Mouse (Mus musculus): ENCODE measurements at regions not wholly inside any gene's neighbourhood (a gene's known extent, or its start where the extent isn't known, plus 50 kb on each side); places are given as distances from the start of the nearest gene placed in this dataset.

GRCm38 (mm10) chr4:114738903-114739667 lies 82.4 kb upstream of the Gm12830 start:
- Histone ChIP-seq H3K9me3 (no peaks in the 10 kb centered on the region), H3K27me3 (ENCODE audit: insufficient read depth, poor library complexity, severe bottlenecking) (no peaks in the 10 kb centered on the region; the same call in 1 of the 2 replicates), H3K4me1 (peaks cover 4% of the 10 kb centered on the region; the same call in 1 of the 2 replicates), H3K27ac (no peak overlapping the region; the same call in 1 of the 2 replicates), H3K4me3 (no peak overlapping the region), H3K36me3 (no peaks in the 10 kb centered on the region)
- 42% methylated on average over 16 of the region's 16 CpGs for WGBS
- DNase-seq (ENCODE audit: low spot score): no peak

- Histone ChIP-seq H3K27ac (no peak overlapping the region), H3K36me3 (no peaks in the 10 kb centered on the region), H3K27me3 (ENCODE audit: insufficient read depth, poor library complexity, severe bottlenecking) (no peaks in the 10 kb centered on the region), H3K4me1 (no peaks in the 10 kb centered on the region), H3K4me3 (no peak overlapping the region), H3K9me3 (no peaks in the 10 kb centered on the region; the same call in 1 of the 2 replicates)
- DNase-seq (ENCODE audit: low spot score): no peak
- 71% methylated on average over 2 of the region's 2 CpGs for WGBS
These were observed 73.4 kb upstream of the Gm12830 start for GRCm38 (mm10) chr4:114748131-114748530.

- no peaks in the 10 kb centered on the region for H3K4me1 ChIP-seq
- no peaks in the 10 kb centered on the region for H3K27me3 ChIP-seq (ENCODE audit: insufficient read depth, poor library complexity, severe bottlenecking)
- no peak overlapping the region for H3K27ac ChIP-seq
- no peaks in the 10 kb centered on the region for H3K9me3 ChIP-seq
- no peak overlapping the region for H3K4me3 ChIP-seq
- H3K36me3 ChIP-seq: no peaks in the 10 kb centered on the region
- no peak for DNase-seq (ENCODE audit: low spot score)
These were observed 61.7 kb upstream of the Gm12830 start for GRCm38 (mm10) chr4:114759837-114760236.

- H3K4me1 ChIP-seq: peaks cover 9% of the 10 kb centered on the region
- 61% methylated on average over 22 of the region's 22 CpGs for WGBS
- no peak for DNase-seq (ENCODE audit: low spot score)
- no peaks in the 10 kb centered on the region for H3K9me3 ChIP-seq
- H3K4me3 ChIP-seq: no peak overlapping the region
- peaks cover 18% of the 10 kb centered on the region; the same call in 1 of the 2 replicates for H3K27me3 ChIP-seq (ENCODE audit: insufficient read depth, poor library complexity, severe bottlenecking)
- H3K36me3 ChIP-seq: no peaks in the 10 kb centered on the region
- H3K27ac ChIP-seq: no peak overlapping the region
These were observed 54.7 kb upstream of the Gm12830 start for GRCm38 (mm10) chr4:114766643-114767393.
